Mouse (Mus musculus) megakaryocyte, embryonic 14.5 days (primary cell): Measurements from ENCODE around the gene B230217C12Rik.

ENCODE experiments used
- FLI1 ChIP-seq: IDR thresholded peaks from 2 replicates; pipeline ENCODE4 v1.6.1; 2012; ENCODE audit warnings: low read length, inconsistent platforms, mixed read lengths
- GATA1 ChIP-seq: IDR thresholded peaks from 3 replicates; pipeline ENCODE4 v1.6.1; 2012; ENCODE audit warnings: mixed read lengths, low read length, inconsistent platforms, borderline replicate concordance

DNA sequence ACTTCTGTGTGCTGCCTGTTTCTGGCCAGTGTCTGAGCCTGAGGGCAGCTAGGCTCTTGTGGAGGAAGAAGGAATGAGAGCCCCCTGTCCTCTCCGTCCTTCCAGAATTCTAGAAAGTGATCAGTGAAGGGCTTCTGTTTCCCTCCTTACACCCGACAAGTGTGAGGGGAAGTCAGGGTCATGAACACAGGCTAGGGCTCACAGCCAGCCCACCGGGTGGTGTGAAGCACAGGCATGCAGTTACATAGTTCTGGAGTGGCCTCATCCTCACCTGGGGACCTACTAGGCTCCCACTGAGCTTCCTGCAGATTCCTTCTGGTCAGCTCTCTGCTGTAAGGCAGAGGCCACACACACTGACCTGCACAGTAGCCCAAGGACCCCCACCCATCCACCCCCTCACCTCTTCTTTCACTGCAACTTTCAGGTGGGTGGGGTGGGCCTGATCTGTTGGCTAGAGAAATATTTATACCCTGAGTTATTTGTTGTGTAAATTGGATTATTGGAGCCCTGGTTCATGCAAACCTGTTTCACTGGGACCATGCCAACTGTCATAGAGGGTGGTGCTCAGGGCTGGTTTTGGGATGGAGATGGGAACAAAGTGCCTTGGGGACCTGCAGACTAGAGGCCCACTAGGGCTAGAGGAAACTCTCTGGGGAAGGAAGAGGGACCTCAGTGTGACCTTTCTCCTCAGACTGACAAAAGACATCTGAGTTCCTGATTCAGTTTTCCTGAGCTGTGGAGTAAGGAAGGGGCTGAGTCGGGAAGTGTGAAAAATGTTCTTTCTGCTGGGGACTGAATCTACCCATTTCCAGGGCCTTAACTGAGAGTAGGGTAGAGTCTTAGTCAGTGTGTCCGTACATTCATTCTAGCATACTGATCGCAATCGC, 31.1 kb upstream of the B230217C12Rik start:
- TF ChIP-seq GATA1, result no peak
- no peak for TF ChIP-seq FLI1
